Mouse (Mus musculus): ENCODE data around the gene Adamts13. TPM values are rescaled to one million over a fixed set of nuclear protein-coding genes. Genes with fewer than 3 reads are reported as not detected.

Gene Adamts13
- total and polyA plus RNA-seq, 3 experiments = 0.13 to 0.17 TPM; not detected in 1

GRCm38 (mm10) chr2:26951346-26951905 is 21.8 kb upstream of the Adamts13 start:
- H3K4me2 ChIP-seq (ENCODE audit: insufficient read depth, low read depth, poor library complexity, severe bottlenecking) = no peak overlapping the region
- H3K27me3 ChIP-seq (replicated peaks) = no peaks in the 10 kb centered on the region
- in situ Hi-C loops (cut with MboI; ENCODE audit: low pct_ligation_motif_present, low pct_unique_long_range_greater_than_20kb, low sequenced_read_pairs) = no loop called here
- no peak overlapping the region for H3K27ac ChIP-seq (ENCODE audit: insufficient read depth, low read depth)
- TF ChIP-seq RCOR1 (conservative IDR thresholded peaks at IDR 0.05; ENCODE audit: low read depth, low read length) = no peak
- no peak for TF ChIP-seq USF1 (IDR thresholded peaks at IDR 0.05; ENCODE audit: low read depth, low read length)
- TF ChIP-seq POLR2A (IDR thresholded peaks at IDR 0.05; ENCODE audit: low read depth, low read length) = no peak
- no peak for TF ChIP-seq ELF1 (IDR thresholded peaks at IDR 0.05; ENCODE audit: low read depth, low read length)
- TF ChIP-seq E2F4 (IDR thresholded peaks at IDR 0.05; ENCODE audit: insufficient replicate concordance, low read depth, low read length) = no peak
- no peak for TF ChIP-seq IRF4 (IDR thresholded peaks at IDR 0.05; ENCODE audit: low read depth, low read length)
- no peak for TF ChIP-seq JUN (IDR thresholded peaks at IDR 0.05; ENCODE audit: insufficient read depth, low read depth, low read length)
- TF ChIP-seq SMC3 (IDR thresholded peaks at IDR 0.05; ENCODE audit: low read depth, low read length) = no peak
- no peak overlapping the region for H3K4me3 ChIP-seq (replicated peaks in 1 of 3; ENCODE audit: low read depth in 2 of 3, low read length in 2 of 3, poor library complexity in 1 of 3)
- H3K36me3 ChIP-seq (replicated peaks in 1 of 2; ENCODE audit: control insufficient read depth in 1 of 2, insufficient read depth in 1 of 2, low read length in 1 of 2) = peaks cover 61 to 95% of the 10 kb centered on the region in 2 experiments
- H3K79me2 ChIP-seq (replicated peaks; ENCODE audit: control insufficient read depth, extremely low read depth, insufficient read depth, poor library complexity, severe bottlenecking) = no peaks in the 10 kb centered on the region
- no peak overlapping the region for H3K9ac ChIP-seq (ENCODE audit: insufficient read depth, low read depth)
- dilution Hi-C loops (cut with MboI; ENCODE audit: extremely low pct_ligation_motif_present, extremely low pct_unique_long_range_greater_than_20kb, low sequenced_read_pairs) = no loop called here
- no peaks in the 10 kb centered on the region for H3K9me3 ChIP-seq (replicated peaks; ENCODE audit: low read length)
- DNase-seq (ENCODE audit: extremely low read depth) = no peak
- H3K4me1 ChIP-seq (ENCODE audit: control insufficient read depth in 1 of 2, insufficient read depth in 2 of 2) = peaks cover 0 to 5% of the 10 kb centered on the region in 2 experiments; a peak in 1 of 4 replicates

GRCm38 (mm10) chr2:26952193-26952592 is 21.0 kb upstream of the Adamts13 start:
- no peak overlapping the region for H3K4me2 ChIP-seq (ENCODE audit: insufficient read depth, low read depth, poor library complexity, severe bottlenecking)
- no peaks in the 10 kb centered on the region for H3K9me3 ChIP-seq (replicated peaks; ENCODE audit: low read length)
- no peak for TF ChIP-seq TCF12 (IDR thresholded peaks at IDR 0.05; ENCODE audit: low read depth, low read length)
- no peak overlapping the region for H3K27ac ChIP-seq (ENCODE audit: insufficient read depth, low read depth)
- peaks cover 61 to 94% of the 10 kb centered on the region in 2 experiments for H3K36me3 ChIP-seq (replicated peaks in 1 of 2; ENCODE audit: control insufficient read depth in 1 of 2, insufficient read depth in 1 of 2, low read length in 1 of 2)
- no peaks in the 10 kb centered on the region for H3K79me2 ChIP-seq (replicated peaks; ENCODE audit: control insufficient read depth, extremely low read depth, insufficient read depth, poor library complexity, severe bottlenecking)
- no peak overlapping the region for H3K9ac ChIP-seq (ENCODE audit: insufficient read depth, low read depth)
- in situ Hi-C loops (cut with MboI; ENCODE audit: low pct_ligation_motif_present, low pct_unique_long_range_greater_than_20kb, low sequenced_read_pairs) = no loop called here
- dilution Hi-C loops (cut with MboI; ENCODE audit: extremely low pct_ligation_motif_present, extremely low pct_unique_long_range_greater_than_20kb, low sequenced_read_pairs) = no loop called here
- peaks cover 0 to 5% of the 10 kb centered on the region in 2 experiments; a peak in 1 of 4 replicates for H3K4me1 ChIP-seq (ENCODE audit: control insufficient read depth in 1 of 2, insufficient read depth in 2 of 2)
- no peaks in the 10 kb centered on the region for H3K27me3 ChIP-seq (replicated peaks)
- DNase-seq (ENCODE audit: extremely low read depth) = no peak
- H3K4me3 ChIP-seq (replicated peaks in 1 of 3; ENCODE audit: low read depth in 2 of 3, low read length in 2 of 3, poor library complexity in 1 of 3) = no peak overlapping the region

- in situ Hi-C loops (cut with MboI; ENCODE audit: low pct_ligation_motif_present, low pct_unique_long_range_greater_than_20kb, low sequenced_read_pairs) = no loop called here
- H3K36me3 ChIP-seq (replicated peaks in 1 of 2; ENCODE audit: control insufficient read depth in 1 of 2, insufficient read depth in 1 of 2, low read length in 1 of 2) = peaks cover 65 to 95% of the 10 kb centered on the region in 2 experiments
- H3K4me2 ChIP-seq (ENCODE audit: insufficient read depth, low read depth, poor library complexity, severe bottlenecking) = no peak overlapping the region
- peaks cover 0 to 5% of the 10 kb centered on the region in 2 experiments; a peak in 1 of 4 replicates for H3K4me1 ChIP-seq (ENCODE audit: control insufficient read depth in 1 of 2, insufficient read depth in 2 of 2)
- no peak for TF ChIP-seq IRF4 (IDR thresholded peaks at IDR 0.05; ENCODE audit: low read depth, low read length)
- TF ChIP-seq JUN (IDR thresholded peaks at IDR 0.05; ENCODE audit: insufficient read depth, low read depth, low read length) = no peak
- TF ChIP-seq NELFE (IDR thresholded peaks at IDR 0.05; ENCODE audit: low read depth, low read length) = no peak
- no peak for TF ChIP-seq ZNF384 (IDR thresholded peaks at IDR 0.05; ENCODE audit: low read depth, low read length)
- no peak for TF ChIP-seq NRF1 (IDR thresholded peaks at IDR 0.05; ENCODE audit: low read depth, low read length)
- TF ChIP-seq RCOR1 (conservative IDR thresholded peaks at IDR 0.05; ENCODE audit: low read depth, low read length) = no peak
- TF ChIP-seq TBP (conservative IDR thresholded peaks at IDR 0.05; ENCODE audit: low read depth, low read length) = no peak
- no peak for TF ChIP-seq TCF12 (IDR thresholded peaks at IDR 0.05; ENCODE audit: low read depth, low read length)
- no peak for TF ChIP-seq MXI1 (IDR thresholded peaks at IDR 0.05; ENCODE audit: low read depth, low read length)
- no peak for DNase-seq (ENCODE audit: extremely low read depth)
- H3K27me3 ChIP-seq (replicated peaks) = no peaks in the 10 kb centered on the region
- no peaks in the 10 kb centered on the region for H3K9me3 ChIP-seq (replicated peaks; ENCODE audit: low read length)
- no peak overlapping the region for H3K4me3 ChIP-seq (replicated peaks in 1 of 3; ENCODE audit: low read depth in 2 of 3, low read length in 2 of 3, poor library complexity in 1 of 3)
- H3K79me2 ChIP-seq (replicated peaks; ENCODE audit: control insufficient read depth, extremely low read depth, insufficient read depth, poor library complexity, severe bottlenecking) = no peaks in the 10 kb centered on the region
- no peak overlapping the region for H3K27ac ChIP-seq (ENCODE audit: insufficient read depth, low read depth)
- H3K9ac ChIP-seq (ENCODE audit: insufficient read depth, low read depth) = no peak overlapping the region
- dilution Hi-C loops (cut with MboI; ENCODE audit: extremely low pct_ligation_motif_present, extremely low pct_unique_long_range_greater_than_20kb, low sequenced_read_pairs) = no loop called here
Measured at GRCm38 (mm10) chr2:26952866-26953265, 20.4 kb upstream of the Adamts13 start.

All from CH12.LX (cell line).